Mouse (Mus musculus): ENCODE data around the gene Cope.

DNA sequence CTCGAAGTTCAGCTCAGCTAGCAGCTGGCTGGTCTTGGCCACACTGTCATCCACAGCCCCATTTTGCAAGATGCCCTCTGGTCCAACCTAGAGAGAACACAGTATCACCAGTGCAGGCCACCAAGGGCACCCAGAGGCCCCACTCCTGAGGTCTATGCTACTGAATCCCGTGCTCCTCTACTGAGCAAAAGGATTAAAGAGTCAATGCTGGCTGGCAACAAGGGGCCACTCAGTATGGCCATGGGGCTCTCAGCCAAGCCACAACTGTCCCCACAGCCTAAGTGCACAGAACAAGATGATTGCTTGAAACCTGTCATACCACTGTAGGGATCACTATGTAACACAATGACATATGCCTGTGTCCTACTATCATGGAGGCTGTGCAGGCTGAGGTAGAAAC lies 42.0 kb downstream of the Cope start:
- TF ChIP-seq POLR2A (IDR thresholded peaks at IDR 0.05; ENCODE audit: borderline replicate concordance, extremely low read depth, insufficient read depth, insufficient read length, poor library complexity, severe bottlenecking) (no peak), CTCF (IDR thresholded peaks at IDR 0.05; ENCODE audit: borderline replicate concordance, extremely low read depth, insufficient read depth, insufficient read length) (no peak)

All from brain, embryonic 14.5 days (tissue).